Mouse (Mus musculus) embryonic facial prominence, embryonic 11.5 days (tissue): Measurements from ENCODE around the gene Dpf3. TPM values are rescaled to one million over a fixed set of nuclear protein-coding genes. Genes with fewer than 3 reads are reported as not detected.

ENCODE experiments used
- ATAC-seq: fragments of 200-750 bp; cut with Nextera tagmentation; replicated peaks from 2 replicates; pipeline ENCODE4 v1.8.0; 2017; ENCODE audit warnings: low read depth; ENCODE audit not compliant: insufficient number of reproducible peaks, low FRiP score, low TSS enrichment
- DNase-seq: peaks from one replicate; pipeline ENCODE4 v3.0.0-alpha.2; 2015; ENCODE audit warnings: low spot score
- H3K27ac ChIP-seq: fragments of 300-500 bp; sonication (generic); replicated peaks from 2 replicates; pipeline ENCODE4 v1.5.1; 2014; ENCODE audit warnings: mild to moderate bottlenecking, low read depth, low read length, control low read depth
- H3K27me3 ChIP-seq: fragments of 300-500 bp; sonication (generic); 2 replicates; pipeline ENCODE4 v1.6.1; 2014; ENCODE audit warnings: mild to moderate bottlenecking, low read length, moderate library complexity, mixed read lengths; ENCODE audit not compliant: control insufficient read depth, insufficient read depth
- H3K36me3 ChIP-seq: fragments of 300-500 bp; sonication (generic); replicated peaks from 2 replicates; pipeline ENCODE4 v1.6.1; 2014; ENCODE audit warnings: low read depth, mild to moderate bottlenecking, low read length, moderate library complexity, mixed read lengths; ENCODE audit not compliant: control insufficient read depth, insufficient read depth
- H3K4me1 ChIP-seq: fragments of 300-500 bp; sonication (generic); 2 replicates; pipeline ENCODE4 v1.6.1; 2014; ENCODE audit warnings: low read length, mixed read lengths; ENCODE audit not compliant: control insufficient read depth, insufficient read depth
- H3K4me2 ChIP-seq: fragments of 300-500 bp; sonication (generic); 2 replicates; pipeline ENCODE4 v1.6.1; 2014; ENCODE audit warnings: low read depth, mild to moderate bottlenecking, control low read depth, low read length, moderate library complexity
- H3K4me3 ChIP-seq: fragments of 300-500 bp; sonication (generic); 2 replicates; pipeline ENCODE4 v1.5.1; 2014; ENCODE audit warnings: low read depth, low read length, control low read depth
- H3K9ac ChIP-seq: fragments of 300-500 bp; sonication (generic); replicated peaks from 2 replicates; pipeline ENCODE4 v1.6.1; 2014; ENCODE audit warnings: mild to moderate bottlenecking, control low read depth, low read length
- H3K9me3 ChIP-seq: fragments of 300-500 bp; sonication (generic); replicated peaks from 2 replicates; pipeline ENCODE4 v1.6.1; 2016; ENCODE audit warnings: mild to moderate bottlenecking, low read length, inconsistent platforms, mixed read lengths; ENCODE audit not compliant: control insufficient read depth
- WGBS: fragments of 180-500 bp; shearing (Covaris S2); extraction: QIAGEN DNeasy Blood & Tissue Kit; methylation state at CpG from one replicate; pipeline ENCODE4 v1.1.7; 2014; 5-methylcytosine and 5-hydroxymethylcytosine counted together
- polyA plus RNA-seq: library from polyadenylated mRNA; unstranded; fragments of >200 nt; fragmentation: Nextera tagmentation; extraction: Ambion mirVana; gene quantifications from 2 replicates; pipeline ENCODE4 v1.2.1, GENCODE M21; 2014

Dpf3 gene
- polyA plus RNA-seq, 1 experiment from 2014 or later, result 2.0 TPM

GRCm38 (mm10) chr12:83454697-83455321 is 32.7 kb downstream of the Dpf3 start:
- H3K27ac ChIP-seq, result no peak overlapping the region
- no peaks in the 10 kb centered on the region for H3K36me3 ChIP-seq
- 68% methylated on average over 5 of the region's 5 CpGs for WGBS

GRCm38 (mm10) chr12:83451850-83452249 is 35.7 kb downstream of the Dpf3 start:
- H3K4me1 ChIP-seq, result no peaks in the 10 kb centered on the region
- no peak overlapping the region for H3K27ac ChIP-seq
- H3K4me2 ChIP-seq, result no peak overlapping the region
- H3K9ac ChIP-seq, result no peak overlapping the region
- no peak overlapping the region for H3K4me3 ChIP-seq
- no peaks in the 10 kb centered on the region for H3K27me3 ChIP-seq
- no peak for ATAC-seq
- WGBS, result 58% methylated on average over 8 of the region's 8 CpGs
- no peak for DNase-seq
- no peaks in the 10 kb centered on the region for H3K9me3 ChIP-seq
- no peaks in the 10 kb centered on the region for H3K36me3 ChIP-seq

More at GRCm38 (mm10) chr12:83454697-83455321, 32.7 kb downstream of the Dpf3 start:
- no peak overlapping the region for H3K4me2 ChIP-seq
- H3K9me3 ChIP-seq, result no peaks in the 10 kb centered on the region
- no peak overlapping the region for H3K4me3 ChIP-seq
- ATAC-seq (no peak), DNase-seq (no peak)
- no peak overlapping the region for H3K9ac ChIP-seq
- H3K4me1 ChIP-seq, result no peaks in the 10 kb centered on the region
- no peaks in the 10 kb centered on the region for H3K27me3 ChIP-seq

- Histone ChIP-seq H3K4me3 (no peak overlapping the region), H3K27ac (no peak overlapping the region), H3K9me3 (no peaks in the 10 kb centered on the region), H3K27me3 (no peaks in the 10 kb centered on the region), H3K4me2 (no peak overlapping the region), H3K36me3 (no peaks in the 10 kb centered on the region), H3K9ac (no peak overlapping the region), H3K4me1 (no peaks in the 10 kb centered on the region)
- ATAC-seq, result no peak
- 89% methylated on average over 1 of the region's 1 CpGs for WGBS
- no peak for DNase-seq
These were observed 37.0 kb downstream of the Dpf3 start for GRCm38 (mm10) chr12:83450471-83450870.

- Histone ChIP-seq H3K27me3 (no peaks in the 10 kb centered on the region), H3K4me1 (no peaks in the 10 kb centered on the region), H3K4me3 (no peak overlapping the region), H3K36me3 (no peaks in the 10 kb centered on the region), H3K27ac (no peak overlapping the region), H3K4me2 (no peak overlapping the region), H3K9ac (no peak overlapping the region), H3K9me3 (no peaks in the 10 kb centered on the region)
- DNase-seq (no peak), ATAC-seq (no peak)
- 79% methylated on average over 7 of the region's 7 CpGs for WGBS
These were observed 38.3 kb downstream of the Dpf3 start for GRCm38 (mm10) chr12:83449202-83449601.

- Histone ChIP-seq H3K36me3 (no peaks in the 10 kb centered on the region), H3K4me1 (no peaks in the 10 kb centered on the region), H3K4me3 (no peak overlapping the region), H3K27ac (no peak overlapping the region), H3K9ac (no peak overlapping the region), H3K4me2 (no peak overlapping the region), H3K27me3 (no peaks in the 10 kb centered on the region), H3K9me3 (no peaks in the 10 kb centered on the region)
- DNase-seq (no peak), ATAC-seq (no peak)
- WGBS, result 76% methylated on average over 6 of the region's 6 CpGs
These were observed 41.9 kb downstream of the Dpf3 start for GRCm38 (mm10) chr12:83445587-83445986.

- no peak for ATAC-seq
- Histone ChIP-seq H3K4me2 (no peak overlapping the region), H3K9me3 (no peaks in the 10 kb centered on the region), H3K27me3 (no peaks in the 10 kb centered on the region), H3K4me3 (no peak overlapping the region), H3K27ac (no peak overlapping the region), H3K4me1 (no peaks in the 10 kb centered on the region), H3K36me3 (no peaks in the 10 kb centered on the region), H3K9ac (no peak overlapping the region)
- 89% methylated on average over 2 of the region's 2 CpGs for WGBS
- DNase-seq, result no peak
These were observed 43.1 kb downstream of the Dpf3 start for GRCm38 (mm10) chr12:83444448-83444847.

- H3K36me3 ChIP-seq, result no peaks in the 10 kb centered on the region
- no peak for ATAC-seq
- no peak overlapping the region for H3K4me3 ChIP-seq
- H3K27me3 ChIP-seq, result no peaks in the 10 kb centered on the region
- no peaks in the 10 kb centered on the region for H3K4me1 ChIP-seq
- H3K9me3 ChIP-seq, result no peaks in the 10 kb centered on the region
- no peak overlapping the region for H3K27ac ChIP-seq
- DNase-seq, result no peak
- no peak overlapping the region for H3K9ac ChIP-seq
- H3K4me2 ChIP-seq, result no peak overlapping the region
- 84% methylated on average over 2 of the region's 2 CpGs for WGBS
These were observed 49.5 kb downstream of the Dpf3 start for GRCm38 (mm10) chr12:83438002-83438401.

- Histone ChIP-seq H3K27ac (no peak overlapping the region), H3K9ac (no peak overlapping the region), H3K4me2 (no peak overlapping the region), H3K27me3 (no peaks in the 10 kb centered on the region), H3K9me3 (no peaks in the 10 kb centered on the region), H3K4me1 (no peaks in the 10 kb centered on the region), H3K4me3 (no peak overlapping the region), H3K36me3 (no peaks in the 10 kb centered on the region)
- WGBS, result 59% methylated on average over 10 of the region's 10 CpGs
- ATAC-seq, result no peak
- no peak for DNase-seq
These were observed 53.4 kb downstream of the Dpf3 start for GRCm38 (mm10) chr12:83433987-83434698.
